Mouse (Mus musculus): ENCODE measurements around the gene Gm17304. TPM values are rescaled to one million over a fixed set of nuclear protein-coding genes. Genes with fewer than 3 reads are reported as not detected.
A peak's percentile ranks its signal among the peaks of the same experiment; 100 is the strongest.

The Gm17304 gene
- polyA plus RNA-seq, 1 experiment from 2014 or later: not detected

GRCm38 (mm10) chr5:106640235-106640809, 31.4 kb downstream of the Gm17304 start:
- DNase-seq (ENCODE audit: low spot score, missing footprints) (no peak), ATAC-seq (ENCODE audit: low FRiP score) (no peak)
- WGBS: 82% methylated on average over 5 of the region's 5 CpGs
- Histone ChIP-seq H3K9ac (ENCODE audit: low read length) (no peak overlapping the region), H3K36me3 (ENCODE audit: control insufficient read depth, insufficient read depth, low read length) (peaks cover 13% of the 10 kb centered on the region), H3K27ac (ENCODE audit: low read depth, low read length) (no peak overlapping the region), H3K4me2 (no peak overlapping the region), H3K4me3 (ENCODE audit: low read depth, low read length) (no peak overlapping the region), H3K9me3 (ENCODE audit: control insufficient read depth, low read length) (no peaks in the 10 kb centered on the region), H3K4me1 (ENCODE audit: control insufficient read depth, insufficient read depth, low read length) (0 out of 2 replicates have a peak, but pooled peaks cover 2% of the 10 kb centered on the region), H3K27me3 (ENCODE audit: control insufficient read depth, insufficient read depth, low read length) (no peaks in the 10 kb centered on the region)

- no peaks in the 10 kb centered on the region for H3K27me3 ChIP-seq (ENCODE audit: control insufficient read depth, insufficient read depth, low read length)
- DNase-seq (ENCODE audit: low spot score, missing footprints) (no peak), ATAC-seq (ENCODE audit: low FRiP score) (no peak)
- 0 out of 2 replicates have a peak, but pooled peaks cover 2% of the 10 kb centered on the region for H3K4me1 ChIP-seq (ENCODE audit: control insufficient read depth, insufficient read depth, low read length)
- WGBS: 88% methylated on average over 3 of the region's 3 CpGs
- H3K9me3 ChIP-seq (ENCODE audit: control insufficient read depth, low read length): no peaks in the 10 kb centered on the region
- no peak overlapping the region for H3K9ac ChIP-seq (ENCODE audit: low read length)
- H3K36me3 ChIP-seq (ENCODE audit: control insufficient read depth, insufficient read depth, low read length): peaks cover 2% of the 10 kb centered on the region
- H3K27ac ChIP-seq (ENCODE audit: low read depth, low read length): no peak overlapping the region
- no peak overlapping the region for H3K4me3 ChIP-seq (ENCODE audit: low read depth, low read length)
- H3K4me2 ChIP-seq: no peak overlapping the region
Measured at GRCm38 (mm10) chr5:106641876-106642275, 33.0 kb downstream of the Gm17304 start.

- peak; percentile 44 for DNase-seq (ENCODE audit: low spot score, missing footprints)
- 91% methylated on average over 4 of the region's 4 CpGs for WGBS
Measured at GRCm38 (mm10) chr5:106643434-106643833, 34.5 kb downstream of the Gm17304 start.

GRCm38 (mm10) chr5:106649441-106649840, 40.5 kb downstream of the Gm17304 start:
- Histone ChIP-seq H3K27ac (ENCODE audit: low read depth, low read length) (no peak overlapping the region), H3K9ac (ENCODE audit: low read length) (no peak overlapping the region), H3K9me3 (ENCODE audit: control insufficient read depth, low read length) (no peaks in the 10 kb centered on the region), H3K4me3 (ENCODE audit: low read depth, low read length) (no peak overlapping the region), H3K27me3 (ENCODE audit: control insufficient read depth, insufficient read depth, low read length) (no peaks in the 10 kb centered on the region), H3K4me2 (no peak overlapping the region), H3K4me1 (ENCODE audit: control insufficient read depth, insufficient read depth, low read length) (no peaks in the 10 kb centered on the region), H3K36me3 (ENCODE audit: control insufficient read depth, insufficient read depth, low read length) (no peaks in the 10 kb centered on the region; the same call in 1 of the 2 replicates)
- ATAC-seq (ENCODE audit: low FRiP score) (no peak), DNase-seq (ENCODE audit: low spot score, missing footprints) (peak; percentile 66)

More at GRCm38 (mm10) chr5:106643434-106643833, 34.5 kb downstream of the Gm17304 start:
- Histone ChIP-seq H3K27ac (ENCODE audit: low read depth, low read length) (no peak overlapping the region), H3K4me3 (ENCODE audit: low read depth, low read length) (no peak overlapping the region), H3K9ac (ENCODE audit: low read length) (no peak overlapping the region), H3K4me2 (no peak overlapping the region), H3K4me1 (ENCODE audit: control insufficient read depth, insufficient read depth, low read length) (0 out of 2 replicates have a peak, but pooled peaks cover 2% of the 10 kb centered on the region), H3K27me3 (ENCODE audit: control insufficient read depth, insufficient read depth, low read length) (no peaks in the 10 kb centered on the region), H3K9me3 (ENCODE audit: control insufficient read depth, low read length) (no peaks in the 10 kb centered on the region), H3K36me3 (ENCODE audit: control insufficient read depth, insufficient read depth, low read length) (no peaks in the 10 kb centered on the region)
- no peak for ATAC-seq (ENCODE audit: low FRiP score)

- ATAC-seq (ENCODE audit: low FRiP score) (no peak), DNase-seq (ENCODE audit: low spot score, missing footprints) (peak; percentile 51)
- no peaks in the 10 kb centered on the region for H3K27me3 ChIP-seq (ENCODE audit: control insufficient read depth, insufficient read depth, low read length)
- H3K36me3 ChIP-seq (ENCODE audit: control insufficient read depth, insufficient read depth, low read length): peaks cover 3% of the 10 kb centered on the region
- H3K4me1 ChIP-seq (ENCODE audit: control insufficient read depth, insufficient read depth, low read length): no peaks in the 10 kb centered on the region
- no peak overlapping the region for H3K27ac ChIP-seq (ENCODE audit: low read depth, low read length)
- H3K4me2 ChIP-seq: no peak overlapping the region
- no peaks in the 10 kb centered on the region for H3K9me3 ChIP-seq (ENCODE audit: control insufficient read depth, low read length)
- no peak overlapping the region for H3K4me3 ChIP-seq (ENCODE audit: low read depth, low read length)
- no peak overlapping the region for H3K9ac ChIP-seq (ENCODE audit: low read length)
Measured at GRCm38 (mm10) chr5:106649995-106650394, 41.1 kb downstream of the Gm17304 start.

GRCm38 (mm10) chr5:106652220-106652753, 43.4 kb downstream of the Gm17304 start:
- H3K4me2 ChIP-seq: no peak overlapping the region
- H3K4me1 ChIP-seq (ENCODE audit: control insufficient read depth, insufficient read depth, low read length): no peaks in the 10 kb centered on the region
- H3K4me3 ChIP-seq (ENCODE audit: low read depth, low read length): no peak overlapping the region
- H3K36me3 ChIP-seq (ENCODE audit: control insufficient read depth, insufficient read depth, low read length): peaks cover 4% of the 10 kb centered on the region
- DNase-seq (ENCODE audit: low spot score, missing footprints) (peak; percentile 41), ATAC-seq (ENCODE audit: low FRiP score) (no peak)
- H3K27me3 ChIP-seq (ENCODE audit: control insufficient read depth, insufficient read depth, low read length): no peaks in the 10 kb centered on the region
- WGBS: 88% methylated on average over 4 of the region's 4 CpGs
- no peak overlapping the region for H3K27ac ChIP-seq (ENCODE audit: low read depth, low read length)
- no peaks in the 10 kb centered on the region for H3K9me3 ChIP-seq (ENCODE audit: control insufficient read depth, low read length)
- no peak overlapping the region for H3K9ac ChIP-seq (ENCODE audit: low read length)

GRCm38 (mm10) chr5:106652790-106653328, 44.0 kb downstream of the Gm17304 start:
- Histone ChIP-seq H3K27ac (ENCODE audit: low read depth, low read length) (no peak overlapping the region), H3K36me3 (ENCODE audit: control insufficient read depth, insufficient read depth, low read length) (peaks cover 4% of the 10 kb centered on the region), H3K4me2 (no peak overlapping the region), H3K4me1 (ENCODE audit: control insufficient read depth, insufficient read depth, low read length) (no peaks in the 10 kb centered on the region), H3K4me3 (ENCODE audit: low read depth, low read length) (no peak overlapping the region), H3K27me3 (ENCODE audit: control insufficient read depth, insufficient read depth, low read length) (no peaks in the 10 kb centered on the region), H3K9ac (ENCODE audit: low read length) (no peak overlapping the region), H3K9me3 (ENCODE audit: control insufficient read depth, low read length) (no peaks in the 10 kb centered on the region)
- ATAC-seq (ENCODE audit: low FRiP score): no peak
- no peak for DNase-seq (ENCODE audit: low spot score, missing footprints)
- 90% methylated on average over 3 of the region's 3 CpGs for WGBS

Other genes starting within 250 kb of the Gm17304 start
- 10.3 and 12.4 TPM in 2 replicates for gene Barhl2, start 150.9 kb upstream of the Gm17304 start, polyA plus RNA-seq (2014; fragmentation: Nextera tagmentation; extraction: Ambion mirVana)
- 77.6 and 89.9 TPM in 2 replicates for gene Zfp644, start 88.2 kb downstream of the Gm17304 start, polyA plus RNA-seq (2014; fragmentation: Nextera tagmentation; extraction: Ambion mirVana)